Mouse (Mus musculus) neural tube, postnatal 0 days (tissue): ENCODE results near the gene Gm45808. TPM values are rescaled to one million over a fixed set of nuclear protein-coding genes. Genes with fewer than 3 reads are reported as not detected.

Experiments used
- microRNA-seq: library from miRNA; unstranded; fragments of <30 nt; microRNA quantifications from one replicate; pipeline ENCODE4, GENCODE M21; 2016
- polyA plus RNA-seq: library from polyadenylated mRNA; unstranded; fragments of >200 nt; fragmentation: Nextera tagmentation; extraction: Ambion mirVana; gene quantifications from 2 replicates; pipeline ENCODE4 v1.2.1, GENCODE M21; 2015

Gene Gm45808
- polyA plus RNA-seq: not detected in 2 replicates

DNA sequence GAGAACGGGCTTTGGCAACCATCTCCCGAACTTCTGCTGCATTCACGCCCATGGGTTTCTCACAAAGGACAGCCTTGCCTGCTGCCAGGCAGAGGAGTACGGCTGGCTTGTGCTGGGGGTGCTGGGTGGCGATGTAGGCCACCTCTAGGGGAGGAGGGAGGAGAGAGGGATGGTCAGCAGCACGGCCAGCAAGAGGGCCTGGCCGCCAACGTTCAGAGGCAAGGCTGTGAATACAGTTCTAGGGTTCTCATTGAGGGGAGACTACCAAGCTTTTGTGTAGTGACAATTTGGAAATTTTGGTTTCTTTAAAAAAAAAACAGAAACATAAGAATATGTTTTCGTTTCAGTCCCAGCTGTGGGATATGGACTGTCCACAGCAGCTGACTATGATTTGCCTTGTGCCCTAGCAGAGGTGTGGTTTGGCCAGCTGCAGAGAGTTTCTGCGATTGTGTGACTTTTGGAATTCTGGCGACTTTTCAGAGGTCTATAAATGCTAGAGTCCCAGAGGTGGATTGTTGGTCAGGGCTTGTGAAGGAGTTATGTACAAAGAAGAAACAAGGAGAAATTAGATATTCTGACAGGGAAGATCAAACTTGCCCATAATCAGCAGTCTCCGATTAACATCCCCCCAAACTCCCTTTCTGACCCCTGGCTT lies at the start of gene Gm45808:
TSS of gene Gm45808 (minus strand) at position 51 of the 655 bp plus-strand sequence.

DNA sequence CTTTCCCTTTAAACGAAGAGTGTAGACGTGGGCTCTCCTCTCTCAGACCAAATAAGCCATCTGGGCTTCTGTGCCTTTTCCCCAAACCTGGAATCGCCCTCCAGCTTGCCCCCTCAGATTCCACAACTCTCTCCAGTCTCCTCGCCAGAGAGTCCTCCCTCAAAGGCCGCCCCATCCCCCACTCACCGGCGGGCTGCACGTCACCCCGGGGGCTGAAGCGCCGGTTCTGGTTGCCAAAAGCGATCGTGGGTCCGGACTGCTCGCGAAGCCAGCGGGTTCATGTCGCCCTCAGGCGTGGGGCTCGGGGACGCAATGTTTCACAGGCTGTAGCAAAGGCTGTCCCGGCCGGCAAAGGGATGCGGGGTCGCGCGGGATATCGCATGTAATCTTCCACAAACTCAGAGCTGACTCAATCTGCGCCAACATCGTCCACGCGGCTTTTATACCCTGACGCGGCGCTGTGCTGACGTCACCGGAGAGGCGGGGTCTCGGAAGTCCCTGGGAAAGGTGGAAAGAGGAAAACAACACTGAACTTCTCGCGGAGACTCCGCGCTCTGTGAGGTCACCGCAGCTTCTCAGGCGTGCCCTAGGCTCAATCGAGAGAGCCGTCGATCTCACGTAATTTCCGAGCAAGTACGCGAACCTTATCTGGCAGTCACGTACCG lies 39.3 kb upstream of the Gm45808 start, which contains the start of the genes Ppp1r15a and Plekha4:
TSS of gene Ppp1r15a (minus strand) at position 460 of the 665 bp plus-strand sequence.
TSS of gene Plekha4 (plus strand) at position 522 of the 665 bp plus-strand sequence.

DNA sequence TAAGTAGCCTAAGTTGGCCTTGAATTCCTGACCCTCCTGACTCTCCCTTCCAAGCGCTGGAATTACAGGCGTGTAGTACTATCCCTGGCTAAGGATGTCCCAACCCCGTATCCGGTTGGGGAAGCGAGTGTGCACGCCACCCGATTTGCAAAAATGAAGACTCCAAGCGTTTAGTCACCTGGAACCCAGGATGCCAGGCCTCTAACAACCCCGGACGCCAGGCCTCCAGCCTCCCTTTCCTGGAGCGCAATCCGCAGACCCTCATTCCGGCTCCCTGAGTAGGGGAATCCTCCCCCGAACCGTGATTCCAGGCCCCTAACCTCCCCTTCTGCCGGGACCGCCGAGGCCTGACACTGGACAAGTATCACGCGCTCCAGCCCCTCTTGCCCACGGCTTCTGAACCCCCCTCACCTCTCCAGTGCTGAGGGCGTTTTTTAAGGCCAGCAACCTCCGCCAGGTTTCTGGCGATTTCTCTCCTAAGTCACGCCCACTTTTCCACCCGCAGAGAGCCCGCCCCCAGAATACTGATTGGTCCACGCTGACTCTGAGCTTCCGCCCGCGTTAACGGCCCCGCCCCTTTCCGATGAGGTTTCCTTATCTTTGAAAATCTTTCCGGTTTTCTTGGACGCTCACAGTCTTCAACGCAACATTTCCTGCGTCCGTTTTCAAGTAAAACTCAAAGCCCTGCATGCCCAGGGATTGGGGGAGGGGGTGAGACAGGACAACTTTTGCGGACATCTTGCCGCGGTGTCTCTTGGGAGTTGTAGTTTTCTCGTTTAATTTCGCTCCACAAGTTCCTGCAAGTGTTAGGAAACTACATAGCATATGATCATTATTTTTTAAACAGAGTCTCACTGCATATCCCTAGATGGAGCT lies 23.5 kb upstream of the Gm45808 start, which contains the start of gene Nucb1:
TSS of gene Nucb1 (minus strand) at position 495 of the 876 bp plus-strand sequence.

GRCm38 (mm10) chr7:45488293-45489204 lies 1.9 kb upstream of the Gm45808 start, which contains the start of gene Dhdh:
Gene Dhdh (minus strand): TSS chr7:45488805.

GRCm38 (mm10) chr7:45481374-45481927 lies 5.2 kb downstream of the Gm45808 start, which contains the start of gene Tulp2:
Gene Tulp2 (plus strand): TSS chr7:45481877.

GRCm38 (mm10) chr7:45466283-45467089 lies 20.1 kb downstream of the Gm45808 start, which contains the start of gene Bax:
Gene Bax (minus strand): TSS chr7:45466898.

GRCm38 (mm10) chr7:45459564-45460140 lies 27.0 kb downstream of the Gm45808 start, which contains the start of gene Ftl1:
Gene Ftl1 (minus strand): TSS chr7:45459884.

GRCm38 (mm10) chr7:45437521-45438276 lies 48.9 kb downstream of the Gm45808 start, which contains the start of gene Ruvbl2:
Gene Ruvbl2 (minus strand): TSS chr7:45438096.

GRCm38 (mm10) chr7:45434203-45435015 lies 52.2 kb downstream of the Gm45808 start, which contains the start of gene Gys1:
Gene Gys1 (plus strand): TSS chr7:45434844.

GRCm38 (mm10) chr7:45420615-45420919 lies 66.0 kb downstream of the Gm45808 start, which contains the start of gene Lhb:
Gene Lhb (plus strand): TSS chr7:45420820.

Small RNAs within 50 kb of the gene (microRNA-seq; reads per million reads assigned to microRNA genes)
- not detected for gene Gm22133

Other genes starting within 250 kb of the Gm45808 start
- gene Cd37, start 247.7 kb downstream of the Gm45808 start, polyA plus RNA-seq: 3.1 and 4.6 TPM in 2 replicates
- 2.2 and 2.6 TPM in 2 replicates for gene Slc6a16, start 245.7 kb downstream of the Gm45808 start, polyA plus RNA-seq
- not detected in 2 replicates for gene Slc6a21, start 209.3 kb downstream of the Gm45808 start, polyA plus RNA-seq
- gene Trpm4, start 153.0 kb downstream of the Gm45808 start, polyA plus RNA-seq: 11.8 and 12.6 TPM in 2 replicates
- 0.52 and 0.62 TPM in 2 replicates for gene Hrc, start 151.5 kb downstream of the Gm45808 start, polyA plus RNA-seq
- gene Ppfia3, start 119.8 kb downstream of the Gm45808 start, polyA plus RNA-seq: 33.9 and 35.6 TPM in 2 replicates
- gene Lin7b, start 116.2 kb downstream of the Gm45808 start, polyA plus RNA-seq: 111 and 123 TPM in 2 replicates
- gene Snrnp70, start 91.1 kb downstream of the Gm45808 start, polyA plus RNA-seq: 146 and 152 TPM in 2 replicates
- not detected in 2 replicates for gene Kcna7, start 81.2 kb downstream of the Gm45808 start, polyA plus RNA-seq
- 0.10 TPM in 1 of 2 replicates, not detected in the other for gene Ntf5, start 73.1 kb downstream of the Gm45808 start, polyA plus RNA-seq
- 0.37 and 0.48 TPM in 2 replicates for gene Lhb, start 66.0 kb downstream of the Gm45808 start, polyA plus RNA-seq
- gene Gys1, start 52.0 kb downstream of the Gm45808 start, polyA plus RNA-seq: 16.4 and 18.9 TPM in 2 replicates
- 83.2 and 91.0 TPM in 2 replicates for gene Ruvbl2, start 48.7 kb downstream of the Gm45808 start, polyA plus RNA-seq
- gene Ftl1, start 26.9 kb downstream of the Gm45808 start, polyA plus RNA-seq: 3,929 and 4,285 TPM in 2 replicates
- gene Bax, start 19.9 kb downstream of the Gm45808 start, polyA plus RNA-seq: 248 and 251 TPM in 2 replicates
- 0.29 and 0.49 TPM in 2 replicates for gene Tulp2, start 4.9 kb downstream of the Gm45808 start, polyA plus RNA-seq
- 5.4 and 5.5 TPM in 2 replicates for gene Dhdh, start 2.0 kb upstream of the Gm45808 start, polyA plus RNA-seq
- gene Nucb1, start 23.6 kb upstream of the Gm45808 start, polyA plus RNA-seq: 143 and 157 TPM in 2 replicates
- gene Ppp1r15a, start 39.5 kb upstream of the Gm45808 start, polyA plus RNA-seq: 18.4 and 20.1 TPM in 2 replicates
- gene Plekha4, start 39.5 kb upstream of the Gm45808 start, polyA plus RNA-seq: 5.5 and 6.7 TPM in 2 replicates
- gene Hsd17b14, start 68.1 kb upstream of the Gm45808 start, polyA plus RNA-seq: 0.62 and 0.81 TPM in 2 replicates
- gene Bcat2, start 83.3 kb upstream of the Gm45808 start, polyA plus RNA-seq: 19.8 and 21.5 TPM in 2 replicates
- not detected in 2 replicates for gene Fgf21, start 128.7 kb upstream of the Gm45808 start, polyA plus RNA-seq
- 0.14 TPM in 1 of 2 replicates, not detected in the other for gene Fut1, start 130.5 kb upstream of the Gm45808 start, polyA plus RNA-seq
- 0.10 TPM in 1 of 2 replicates, not detected in the other for gene Izumo1, start 135.0 kb upstream of the Gm45808 start, polyA plus RNA-seq
- gene Rasip1, start 140.7 kb upstream of the Gm45808 start, polyA plus RNA-seq: 18.8 and 19.9 TPM in 2 replicates
- gene Mamstr, start 153.2 kb upstream of the Gm45808 start, polyA plus RNA-seq: 4.5 and 5.3 TPM in 2 replicates
- 0.10 and 0.12 TPM in 2 replicates for gene Fut2, start 179.6 kb upstream of the Gm45808 start, polyA plus RNA-seq
- gene Ntn5, start 197.2 kb upstream of the Gm45808 start, polyA plus RNA-seq: 1.4 and 1.6 TPM in 2 replicates
- 0.45 and 0.58 TPM in 2 replicates for gene Sec1, start 207.6 kb upstream of the Gm45808 start, polyA plus RNA-seq
- 92.0 and 100.0 TPM in 2 replicates for gene Car11, start 213.0 kb upstream of the Gm45808 start, polyA plus RNA-seq
- gene Dbp, start 218.3 kb upstream of the Gm45808 start, polyA plus RNA-seq: 6.3 and 8.5 TPM in 2 replicates
- gene Rpl18, start 228.6 kb upstream of the Gm45808 start, polyA plus RNA-seq: 516 and 551 TPM in 2 replicates
- gene Sphk2, start 231.2 kb upstream of the Gm45808 start, polyA plus RNA-seq: 18.9 and 20.8 TPM in 2 replicates
- gene Fam83e, start 234.4 kb upstream of the Gm45808 start, polyA plus RNA-seq: 0.14 TPM in 1 of 2 replicates, not detected in the other
- not detected in 2 replicates for gene Spaca4, start 239.0 kb upstream of the Gm45808 start, polyA plus RNA-seq